Mouse (Mus musculus): Measurements from ENCODE around the gene Timm17a.

Gene Timm17a

DNA sequence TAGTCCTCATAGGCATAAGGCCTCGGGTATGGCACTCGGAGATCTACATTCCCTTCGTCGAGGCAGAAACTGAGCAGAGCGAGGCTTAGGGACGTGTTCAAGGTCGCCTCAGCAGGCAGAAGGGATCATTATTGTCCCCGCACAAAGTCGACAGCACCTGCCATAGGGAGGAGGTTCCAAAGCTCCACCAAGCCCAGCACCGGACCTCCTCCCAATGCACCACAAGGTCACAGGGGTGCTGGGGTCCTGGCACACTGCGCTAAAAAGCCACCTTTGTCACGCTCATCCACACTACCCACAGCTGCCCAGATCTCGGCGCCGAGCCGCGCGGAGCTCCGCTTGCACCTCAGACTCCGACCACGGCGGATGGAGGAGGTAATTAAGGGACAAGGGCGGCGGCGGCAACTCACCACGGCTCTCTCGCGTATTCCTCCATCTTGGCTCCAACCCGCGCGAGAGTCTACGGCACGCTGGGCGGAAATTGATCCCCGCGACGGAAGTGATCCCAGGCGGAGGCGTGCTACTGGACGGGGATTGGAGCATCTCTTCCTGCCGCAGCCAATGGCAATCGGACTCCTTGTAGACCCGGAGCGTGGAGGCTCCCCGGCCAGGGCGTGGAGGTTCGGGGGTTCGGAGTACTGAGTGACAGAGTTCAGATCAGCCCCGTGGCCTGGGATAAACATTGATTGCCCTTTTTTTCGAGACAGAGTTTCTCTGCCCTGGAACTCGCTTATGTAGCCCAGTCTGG is at the start of gene Timm17a:
TSS of gene Timm17a (minus strand) at position 495 of the 748 bp plus-strand sequence.
- peak; percentile 94 for DNase-seq

DNA sequence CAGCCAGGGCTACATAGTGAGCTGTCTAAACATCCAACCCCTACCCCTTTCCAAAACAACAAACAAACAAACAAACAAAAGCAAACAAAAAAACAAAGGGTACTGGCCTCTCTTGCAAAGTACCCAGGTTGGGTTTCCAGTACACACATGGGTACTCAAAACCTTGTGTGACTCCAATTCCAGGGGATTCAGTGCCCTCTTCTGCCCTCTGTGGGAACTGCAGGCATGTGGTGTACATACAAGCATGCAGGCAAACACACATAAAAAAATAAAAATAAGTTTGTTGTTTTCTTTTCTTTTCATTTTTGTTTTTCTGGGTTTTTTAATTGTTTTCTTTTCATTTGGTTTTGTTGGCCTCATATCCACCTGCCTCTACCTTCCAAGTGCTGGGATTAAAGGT is 48.5 kb upstream of the Timm17a start:
- DNase-seq: no peak

DNA sequence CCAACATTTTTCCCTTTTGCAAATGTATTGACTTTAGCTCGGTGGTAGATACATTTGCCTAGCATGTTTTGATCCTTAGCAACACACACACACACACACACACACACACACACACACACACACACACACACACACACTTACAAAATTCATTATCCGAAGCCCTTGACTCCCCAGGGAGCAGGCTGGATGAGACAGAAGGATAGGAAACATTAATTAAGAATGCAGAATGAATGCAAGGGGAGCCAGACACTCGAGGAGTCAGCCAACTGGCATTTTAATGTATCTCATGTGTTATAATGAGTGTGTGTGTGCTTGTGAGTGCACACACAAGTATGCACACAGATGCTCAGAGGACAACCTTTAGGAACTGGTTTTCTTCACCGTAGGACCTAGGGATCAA is 47.9 kb upstream of the Timm17a start:
- DNase-seq: no peak

DNA sequence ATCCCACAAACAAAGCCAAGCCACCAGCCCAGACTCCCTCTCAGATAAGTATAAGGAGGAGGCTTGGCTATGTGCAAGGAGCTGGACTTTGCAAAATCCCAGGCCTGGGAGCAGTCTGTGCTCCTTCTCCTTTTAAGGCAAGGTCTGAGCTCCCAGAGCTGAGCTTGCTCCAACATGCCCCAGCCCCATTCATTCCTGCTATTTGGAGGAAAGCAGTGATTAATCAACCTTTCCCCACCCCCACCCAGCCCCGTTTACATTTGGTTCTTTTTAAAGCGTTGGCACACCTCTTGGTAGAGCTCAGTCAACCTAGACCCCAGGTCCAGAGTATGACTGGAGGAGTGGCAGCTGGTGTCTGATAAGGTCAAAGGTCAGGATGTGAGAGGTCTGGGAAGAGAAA is 45.5 kb upstream of the Timm17a start:
- DNase-seq: no peak

DNA sequence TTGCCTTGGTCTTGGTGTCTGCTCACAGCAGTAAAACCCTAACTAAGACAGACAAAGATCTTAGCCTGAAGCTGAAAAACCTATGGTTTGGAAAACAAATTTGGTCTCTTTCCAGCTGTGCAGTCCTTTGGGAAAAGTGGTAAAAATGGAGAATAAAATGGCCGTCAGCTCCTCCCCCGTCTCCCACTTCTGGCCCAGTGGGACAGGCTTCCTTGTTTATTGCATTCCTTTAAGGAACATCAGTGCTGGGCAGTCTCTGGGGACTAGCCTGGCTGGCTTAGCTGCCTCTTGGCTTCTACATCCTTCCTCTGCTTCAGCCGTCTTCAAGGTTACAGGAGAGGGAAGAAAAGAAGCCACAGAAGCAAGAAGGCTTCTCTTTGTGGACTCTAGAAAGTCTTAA is 38.4 kb upstream of the Timm17a start:
- DNase-seq: no peak

DNA sequence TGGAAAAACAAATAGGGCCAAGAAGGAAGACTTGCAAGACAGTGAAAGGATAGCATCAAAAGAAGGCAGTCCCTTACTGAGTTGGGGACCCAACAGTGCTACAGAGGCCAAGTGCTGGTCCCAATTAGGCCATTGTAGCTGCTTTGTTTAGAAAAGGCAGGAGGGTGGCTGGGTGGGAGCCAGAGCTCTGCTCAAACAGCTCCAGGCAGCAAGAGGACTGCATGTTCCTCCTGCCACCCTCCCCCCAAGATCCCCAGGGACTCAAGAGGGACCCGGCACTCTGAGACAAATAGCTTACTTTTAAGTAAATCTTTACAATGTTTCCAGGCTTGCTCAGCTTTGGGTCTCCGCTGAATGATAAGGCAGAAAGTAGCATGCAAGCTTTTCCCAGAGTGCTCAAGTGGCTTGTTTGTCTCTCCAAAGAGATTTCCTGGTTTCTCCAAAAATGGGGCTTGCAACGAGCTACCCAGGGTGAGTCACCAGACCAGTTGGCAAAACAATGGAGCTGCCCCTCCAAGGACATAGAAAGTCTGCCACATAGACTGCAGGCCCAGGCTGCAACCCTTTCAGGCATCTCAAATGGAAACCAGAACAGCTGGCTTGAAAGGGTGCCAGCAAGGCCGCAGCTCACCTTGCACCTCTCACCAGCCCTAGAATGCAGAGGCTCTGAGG is 34.1 kb upstream of the Timm17a start:
- DNase-seq: peak; percentile 55

DNA sequence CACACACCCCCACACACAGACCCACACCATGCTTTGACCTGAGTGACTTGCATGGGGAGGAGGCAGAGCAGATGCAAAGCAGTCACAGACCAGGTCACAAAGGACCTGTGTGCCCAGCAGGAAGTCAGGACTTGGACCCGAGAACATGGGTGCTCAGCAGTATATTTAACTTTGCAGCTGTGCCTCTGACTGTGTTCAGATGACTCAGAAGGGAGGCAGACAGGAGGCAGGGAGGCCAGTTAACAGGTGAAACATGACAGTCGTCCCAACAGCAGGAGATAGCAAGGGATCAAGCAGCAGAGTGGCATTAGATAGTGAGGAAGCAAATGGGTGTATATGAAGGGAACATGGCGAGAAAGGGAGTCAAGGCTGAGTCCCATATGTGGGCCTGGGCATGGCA is 33.3 kb upstream of the Timm17a start:
- DNase-seq: no peak

DNA sequence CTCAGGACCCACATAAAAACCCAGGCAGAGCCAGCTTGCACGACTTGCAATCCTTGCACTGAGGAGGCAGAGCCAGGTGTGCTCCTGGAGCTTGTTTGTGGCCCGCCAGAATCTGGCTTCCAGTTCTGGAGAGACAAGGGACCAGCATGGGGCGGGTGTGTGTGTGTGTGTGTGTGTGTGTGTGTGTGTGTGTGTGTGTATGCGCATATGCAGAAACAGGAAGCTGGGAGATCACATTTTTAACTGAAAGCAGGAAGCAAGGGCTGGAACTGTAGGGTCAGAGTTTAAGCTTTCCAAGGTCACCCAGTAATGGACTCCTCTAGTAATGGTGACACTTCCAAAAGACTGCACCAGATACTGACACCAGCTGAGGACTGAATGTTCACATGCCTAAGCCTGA is 30.4 kb upstream of the Timm17a start:
- no peak for DNase-seq

DNA sequence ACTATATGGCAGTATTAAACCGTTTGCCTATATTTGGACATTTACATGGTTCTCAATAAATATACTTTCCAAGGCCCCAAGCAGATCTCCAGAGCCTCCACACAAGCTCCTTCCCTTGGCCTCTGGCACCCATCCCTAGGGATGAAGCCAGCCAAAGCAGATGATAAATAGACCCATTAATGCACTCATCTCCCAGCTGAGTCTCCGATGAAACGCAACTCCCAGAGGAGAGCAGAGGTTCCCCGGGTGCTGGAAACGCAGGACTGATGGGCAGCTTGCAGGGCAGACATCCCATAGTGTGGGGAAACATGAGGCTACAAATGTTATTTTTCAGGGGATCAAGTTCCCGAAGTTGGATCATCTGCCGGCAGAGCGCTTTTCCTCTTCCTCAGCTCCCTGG is 28.4 kb upstream of the Timm17a start:
- DNase-seq: no peak

DNA sequence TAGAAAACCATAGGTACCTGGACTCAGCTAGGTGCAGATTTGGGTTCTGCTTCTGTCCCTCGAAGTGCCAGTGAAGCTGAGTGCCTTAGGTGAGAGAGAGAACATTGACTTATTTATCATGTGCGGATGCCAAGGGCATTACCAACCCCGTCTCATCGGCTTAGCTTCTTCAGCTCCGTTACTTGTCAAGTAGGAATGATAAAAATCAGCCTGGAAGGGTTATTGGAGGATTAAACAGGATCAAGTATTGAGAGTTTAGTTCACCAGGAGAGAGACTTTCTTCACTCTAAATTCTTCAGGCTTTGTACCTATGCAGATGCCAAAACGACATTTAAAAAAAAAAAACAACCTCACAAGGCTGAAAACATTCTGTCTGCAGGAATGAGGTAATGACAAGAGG is 17.0 kb upstream of the Timm17a start:
- no peak for DNase-seq

DNA sequence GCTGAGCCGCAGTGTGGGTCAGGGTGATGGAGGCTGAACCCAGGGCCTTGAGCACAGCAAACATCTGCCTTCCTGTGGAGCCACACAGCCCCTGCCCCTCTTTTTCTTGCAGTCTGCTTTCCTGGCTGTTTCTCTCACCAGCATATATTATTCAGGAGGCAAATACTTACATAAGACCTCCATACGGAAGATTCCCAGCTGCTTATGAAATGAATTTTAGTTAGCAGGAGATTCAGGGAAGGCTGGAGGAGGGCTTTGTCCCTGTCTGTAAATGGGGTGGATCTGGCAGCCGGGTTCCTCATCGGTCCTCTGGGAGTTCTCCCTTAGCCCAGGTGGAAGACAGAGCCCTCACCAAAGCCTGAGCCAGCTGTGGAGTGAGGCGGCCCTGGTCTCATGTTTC is 14.8 kb upstream of the Timm17a start:
- no peak for DNase-seq

DNA sequence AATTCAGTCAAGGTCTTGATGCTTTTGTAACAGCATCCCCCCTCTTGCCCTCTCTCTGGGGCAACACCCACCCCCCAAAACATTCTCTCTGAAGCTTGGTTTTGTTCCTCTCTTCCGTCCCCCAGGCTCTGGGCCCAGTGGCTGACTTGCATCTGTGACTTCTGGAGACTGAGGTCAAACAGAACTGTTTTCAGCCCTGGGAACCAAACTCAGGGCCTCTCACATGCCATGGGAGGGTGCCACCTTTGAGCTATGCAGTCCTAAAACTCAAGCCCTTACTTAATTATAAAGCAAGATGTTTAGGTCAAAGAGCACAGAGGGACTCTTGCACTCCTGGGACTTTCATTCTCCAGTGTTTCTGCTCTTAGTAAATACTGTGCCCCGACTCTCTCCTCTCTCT is 12.4 kb upstream of the Timm17a start:
- no peak for DNase-seq

DNA sequence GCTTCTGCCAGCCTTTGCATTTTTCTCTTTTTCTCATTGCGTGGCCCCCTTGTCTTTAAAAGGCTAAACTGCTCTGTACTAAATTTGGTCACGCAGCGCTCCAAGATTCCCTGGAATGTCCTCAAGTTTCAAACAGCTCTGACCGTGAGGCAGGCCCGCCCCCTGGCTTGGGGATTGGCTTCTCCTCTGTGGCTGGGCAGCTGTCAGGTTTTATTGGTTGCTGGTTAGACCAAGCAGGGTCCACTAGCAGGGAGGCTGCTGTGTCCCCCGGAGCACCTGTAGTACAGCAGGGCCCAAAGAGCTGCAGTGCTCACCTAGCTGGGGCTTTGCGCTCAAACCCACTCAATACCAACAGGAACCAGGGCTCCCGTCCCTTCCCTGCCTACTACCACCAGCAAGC is 11.0 kb upstream of the Timm17a start, which contains the start of gene Lmod1:
TSS of gene Lmod1 (plus strand) at position 237 of the 400 bp plus-strand sequence.
- DNase-seq: no peak

DNA sequence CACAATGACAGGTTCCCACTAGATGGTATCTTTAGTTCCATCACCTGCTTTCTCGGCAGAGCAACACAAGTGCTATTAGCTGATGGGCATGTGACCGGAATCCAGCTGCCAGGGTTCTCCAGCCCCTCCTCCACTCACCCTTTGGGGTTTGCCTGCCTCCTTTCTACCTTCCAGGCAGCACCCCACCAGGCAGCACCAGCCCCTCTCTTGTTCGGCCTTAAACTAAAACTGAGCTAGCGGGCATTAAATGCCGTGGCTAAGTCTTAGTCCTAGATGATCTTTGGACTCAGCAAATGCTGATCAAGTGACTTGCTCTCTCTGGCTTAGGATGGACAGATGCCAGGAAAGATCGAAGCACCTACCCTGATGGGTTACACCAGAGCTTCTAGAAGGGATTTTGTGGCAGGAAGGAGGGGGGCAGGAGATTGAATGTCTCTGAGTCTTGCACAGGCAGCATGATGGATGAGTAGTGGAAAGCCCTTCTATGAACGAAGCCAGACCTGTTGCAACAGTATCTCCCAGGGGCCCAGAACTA is 9.9 kb upstream of the Timm17a start:
- no peak for DNase-seq

DNA sequence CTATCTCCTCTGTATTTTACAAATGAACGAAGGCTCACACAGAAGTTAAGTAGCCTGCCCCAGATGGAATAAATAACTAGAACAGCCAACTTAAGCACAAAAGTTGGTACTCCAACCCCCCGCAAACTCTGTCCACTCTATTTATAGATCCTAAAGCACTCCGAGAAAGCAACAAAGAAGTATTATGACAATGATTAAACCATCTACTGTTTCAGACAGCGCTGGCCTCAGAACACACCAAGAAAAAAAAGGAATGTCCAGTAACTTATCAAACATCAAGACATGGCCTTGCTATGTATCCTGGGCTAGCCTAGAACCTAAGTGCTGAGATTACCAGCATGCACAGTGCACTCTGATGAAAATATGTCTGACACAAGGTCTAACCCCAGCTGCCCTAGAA is 1.4 kb downstream of the Timm17a start:
- DNase-seq: no peak

DNA sequence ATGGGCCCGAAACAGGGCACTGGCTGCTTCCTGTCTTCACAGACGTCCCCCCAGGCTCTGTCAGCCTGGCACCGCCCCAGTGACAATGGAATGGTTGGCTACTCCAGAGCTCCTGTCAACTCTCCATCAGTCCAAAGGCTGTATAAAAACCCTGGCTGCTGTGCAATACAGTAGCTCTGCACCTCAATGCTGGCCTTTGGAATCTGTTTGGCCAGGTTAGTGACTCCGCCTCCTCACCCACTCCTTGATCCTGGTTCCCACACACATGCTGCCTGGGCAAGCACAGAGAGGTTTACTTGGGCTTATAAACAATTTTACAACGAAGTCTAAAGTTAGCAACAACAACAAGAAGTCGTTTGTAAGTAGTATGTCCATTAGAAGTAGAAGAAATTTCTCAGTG is 2.2 kb downstream of the Timm17a start:
- DNase-seq: no peak

DNA sequence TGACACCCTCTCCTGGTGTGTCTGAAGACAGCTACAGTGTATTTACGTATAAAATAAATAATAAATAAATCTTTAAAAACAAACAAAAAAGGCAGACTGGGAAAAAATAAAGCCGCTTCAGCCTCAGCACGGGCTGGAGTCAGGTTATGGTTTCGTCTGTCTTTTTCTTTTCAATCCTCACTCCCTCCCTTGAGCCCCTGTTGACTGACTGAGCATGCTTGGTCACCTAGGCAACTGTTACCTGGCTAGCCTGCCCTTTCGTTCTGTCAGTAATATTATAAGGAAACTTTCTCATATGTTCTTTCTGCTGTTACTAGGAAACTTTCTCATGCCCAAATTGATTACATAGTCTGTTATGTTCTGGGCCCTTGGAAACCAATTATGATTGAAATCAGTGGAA is 22.7 kb downstream of the Timm17a start:
- DNase-seq: no peak

DNA sequence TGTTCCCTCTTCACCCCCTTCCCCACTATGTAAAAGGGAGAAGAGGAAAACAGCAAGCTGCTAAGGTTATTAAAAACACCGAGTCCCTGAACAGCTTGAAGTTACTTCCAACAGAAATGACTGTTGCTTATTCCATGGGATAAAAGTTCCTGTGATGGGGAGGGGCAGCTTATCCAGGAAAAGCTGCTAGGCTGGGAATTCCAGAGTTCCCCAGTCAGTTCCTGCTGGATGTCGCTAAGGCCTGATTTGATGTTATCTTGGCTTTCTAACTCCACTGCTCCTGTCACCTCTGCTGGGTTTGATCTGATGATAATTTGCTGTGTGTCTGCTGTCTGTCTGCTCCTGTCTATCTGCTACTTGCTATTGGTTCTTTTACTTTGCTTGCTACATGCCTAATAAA is 27.3 kb downstream of the Timm17a start:
- no peak for DNase-seq

DNA sequence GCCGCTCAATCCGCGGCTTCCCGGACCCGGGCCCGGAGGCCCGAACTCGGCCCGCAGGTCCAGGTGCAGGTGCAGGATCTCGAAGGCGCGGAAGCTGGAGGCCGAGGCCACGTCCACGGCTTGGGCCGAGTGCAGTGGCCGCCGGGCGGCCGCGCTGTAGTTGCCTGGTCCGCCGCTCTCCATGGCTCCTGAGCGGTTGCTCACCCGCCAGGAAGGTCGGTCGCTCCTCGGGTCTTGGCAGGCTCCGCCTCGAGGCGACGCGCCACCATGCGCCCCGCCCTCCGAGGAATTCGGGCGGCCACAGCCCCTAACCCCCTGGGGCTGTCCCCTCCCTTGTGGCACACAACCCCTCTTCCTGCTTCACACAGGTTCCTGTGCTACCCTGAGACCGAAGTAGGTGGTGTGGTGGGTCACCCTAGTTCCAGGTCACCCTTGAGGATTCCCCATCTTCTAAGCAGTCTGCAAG is 29.7 kb downstream of the Timm17a start, which contains the start of gene Rnpep:
TSS of gene Rnpep (minus strand) at position 259 of the 466 bp plus-strand sequence.
- peak; percentile 58 for DNase-seq

DNA sequence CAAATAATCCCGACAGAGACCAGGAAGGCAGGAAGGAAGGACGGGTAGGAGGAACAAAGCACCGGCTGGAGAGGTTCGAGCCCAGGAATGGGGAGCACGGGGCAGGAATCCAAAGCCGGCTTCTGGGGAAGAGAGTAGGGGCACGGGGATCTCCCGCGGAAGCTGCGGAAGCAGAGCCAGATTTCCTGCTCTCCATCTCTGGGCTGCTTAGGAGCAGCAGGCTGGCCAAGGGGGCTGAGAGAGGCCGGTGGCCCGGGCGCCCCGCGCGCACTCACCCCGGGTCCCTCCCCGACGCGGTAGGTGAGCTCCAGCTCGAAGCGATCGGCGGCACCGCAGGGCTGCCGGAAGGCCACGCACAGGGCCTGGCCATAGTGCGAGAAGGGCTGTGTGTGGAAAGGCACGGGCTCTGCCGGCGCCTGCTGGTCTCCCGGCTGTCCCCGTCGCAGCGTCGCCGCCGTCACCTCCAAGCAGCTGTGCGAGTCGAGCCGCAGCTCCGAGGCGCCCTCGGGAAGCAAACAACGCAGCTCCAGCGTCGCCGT is 30.2 kb downstream of the Timm17a start:
- DNase-seq: peak; percentile 38

DNA sequence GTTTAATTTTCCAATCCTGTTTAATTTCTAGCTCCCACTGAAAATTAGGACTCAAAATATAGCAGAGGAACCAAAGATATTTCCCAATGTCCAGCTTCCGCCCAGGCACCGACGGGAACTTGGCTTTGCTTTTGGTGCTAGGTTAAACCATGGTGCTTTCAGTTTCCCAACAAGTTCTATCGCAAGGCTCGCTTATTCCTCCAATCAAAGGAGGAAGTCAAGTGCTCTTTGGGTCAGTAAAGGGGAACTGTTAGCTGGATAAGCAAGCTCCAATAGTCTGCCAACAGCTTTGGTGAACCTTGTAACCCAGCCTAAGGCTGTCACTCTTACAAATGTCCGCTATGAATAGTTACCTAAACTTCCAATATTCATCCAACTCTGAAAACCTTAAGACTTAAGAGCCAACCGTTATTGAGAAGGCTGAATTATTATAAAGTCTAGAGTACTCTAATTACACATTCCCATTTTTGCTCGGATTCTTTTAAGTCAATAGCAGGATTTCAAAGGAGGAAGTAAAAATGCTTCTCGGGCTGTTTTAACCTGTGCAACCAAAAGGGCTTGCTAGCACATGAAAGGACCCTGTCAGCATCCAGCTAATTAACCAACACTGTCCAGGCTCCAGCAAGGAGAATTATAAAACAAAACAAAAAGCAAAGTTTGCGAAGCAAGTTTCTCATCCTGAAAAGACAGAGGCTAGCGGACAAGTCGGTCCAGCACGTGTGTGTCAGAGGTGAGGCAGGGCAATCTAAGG is 30.9 kb downstream of the Timm17a start:
- DNase-seq: peak; percentile 37

DNA sequence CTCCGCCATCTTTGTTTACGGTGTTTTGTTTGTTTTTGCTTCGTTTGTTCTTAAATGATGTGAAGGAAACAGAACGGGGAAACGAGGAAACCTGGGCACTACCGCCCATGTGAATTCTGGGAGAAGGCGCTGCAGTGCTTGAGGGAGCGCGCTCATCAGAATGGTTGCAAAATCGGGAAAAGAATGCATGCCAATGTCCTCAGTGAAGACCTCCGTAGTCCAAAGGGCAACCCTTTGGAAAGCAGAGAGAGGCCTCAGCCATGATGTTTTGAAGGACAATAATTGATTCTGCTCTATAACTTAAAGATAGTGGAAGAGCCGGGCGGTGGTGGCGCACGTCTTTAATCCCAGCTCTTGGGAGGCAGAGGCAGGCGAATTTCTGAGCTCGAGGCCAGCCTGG is 31.7 kb downstream of the Timm17a start:
- no peak for DNase-seq

DNA sequence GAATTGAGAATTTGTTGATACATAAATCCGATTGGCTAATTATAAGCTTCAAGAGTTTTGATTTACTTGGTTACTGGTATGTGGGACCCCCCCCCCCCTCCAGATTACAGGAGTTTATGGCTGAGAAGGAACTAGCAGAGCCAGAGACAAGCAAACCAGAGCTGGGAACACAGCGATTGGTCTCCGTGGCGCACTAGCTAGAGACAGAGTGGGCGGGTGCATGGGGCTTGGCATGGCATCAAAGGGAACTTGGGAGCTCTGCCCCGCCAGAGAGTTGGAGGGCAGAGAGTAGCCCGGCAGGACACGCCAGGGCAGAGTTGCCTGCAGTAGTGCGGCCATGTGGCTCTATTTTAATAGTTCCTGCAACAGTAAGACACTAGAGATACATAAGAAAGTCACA is 32.9 kb downstream of the Timm17a start:
- peak; percentile 79 for DNase-seq
